Mouse (Mus musculus) embryonic fibroblast, embryonic 13.5 days (primary cell): ENCODE measurements at regions not wholly inside any gene's neighbourhood (a gene's known extent, or its start where the extent isn't known, plus 50 kb on each side); places are given as distances from the start of the nearest gene placed in this dataset.

ENCODE experiments used
- CTCF ChIP-seq: IDR thresholded peaks from 2 replicates; pipeline ENCODE4 v1.5.1; 2011; ENCODE audit warnings: mild to moderate bottlenecking, control low read depth, low read length, moderate library complexity, borderline replicate concordance; ENCODE audit not compliant: insufficient read depth
- POLR2A ChIP-seq: IDR thresholded peaks from 2 replicates; pipeline ENCODE4 v1.6.1; 2011; ENCODE audit warnings: low read depth, mild to moderate bottlenecking, control low read depth, low read length, moderate library complexity

GRCm38 (mm10) chr5:46022047-46022422 is 164.6 kb upstream of the Lcorl start:
- TF ChIP-seq CTCF (no peak), POLR2A (no peak)
